Mouse (Mus musculus): ENCODE measurements around the gene Serpinb6a. TPM values are rescaled to one million over a fixed set of nuclear protein-coding genes. Genes with fewer than 3 reads are reported as not detected.
A peak's percentile ranks its signal among the peaks of the same experiment; 100 is the strongest.

Serpinb6a gene
- total and polyA plus RNA-seq, 3 experiments, result 4.4 to 22.5 (median 5.8) TPM

DNA sequence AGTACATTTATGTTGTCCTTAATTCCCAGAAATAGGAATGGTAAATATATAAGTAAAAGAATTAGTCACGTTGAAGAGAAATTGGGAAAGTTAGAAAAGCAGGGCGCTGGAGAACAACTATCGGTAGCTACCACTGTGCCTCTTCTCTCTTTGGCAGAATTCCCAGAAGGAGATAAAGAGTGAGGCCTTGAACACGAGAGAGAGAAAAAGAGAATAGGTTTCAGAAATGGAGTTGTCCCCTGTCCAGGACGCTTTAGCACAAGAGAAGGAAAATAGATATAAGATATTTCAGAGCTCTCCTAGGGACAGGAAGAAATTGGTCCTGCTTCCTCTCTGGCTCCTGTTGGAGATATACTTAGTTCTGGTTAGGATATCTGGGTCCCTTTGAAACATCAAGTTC lies 65.4 kb downstream of the Serpinb6a start:
- Histone ChIP-seq H3K79me2 (replicated peaks; ENCODE audit: control insufficient read depth, extremely low read depth, insufficient read depth, poor library complexity, severe bottlenecking) (no peaks in the 10 kb centered on the region), H3K27ac (ENCODE audit: insufficient read depth, low read depth) (no peak overlapping the region), H3K4me3 (replicated peaks in 1 of 3; ENCODE audit: low read depth in 2 of 3, low read length in 2 of 3, poor library complexity in 1 of 3) (no peak overlapping the region), H3K4me1 (ENCODE audit: control insufficient read depth in 1 of 2, insufficient read depth in 2 of 2) (no peaks in the 10 kb centered on the region), H3K9me3 (replicated peaks; ENCODE audit: low read length) (no peaks in the 10 kb centered on the region), H3K27me3 (replicated peaks) (no peaks in the 10 kb centered on the region), H3K4me2 (ENCODE audit: insufficient read depth, low read depth, poor library complexity, severe bottlenecking) (no peak overlapping the region), H3K36me3 (replicated peaks in 1 of 2; ENCODE audit: control insufficient read depth in 1 of 2, insufficient read depth in 1 of 2, low read length in 1 of 2) (no peaks in the 10 kb centered on the region), H3K9ac (ENCODE audit: insufficient read depth, low read depth) (no peak overlapping the region)
- no peak for TF ChIP-seq KAT2A (IDR thresholded peaks at IDR 0.05; ENCODE audit: insufficient replicate concordance, low read length)
- no peak for TF ChIP-seq E2F4 (IDR thresholded peaks at IDR 0.05; ENCODE audit: insufficient replicate concordance, low read depth, low read length)
- no peak for TF ChIP-seq PAX5 (IDR thresholded peaks at IDR 0.05; ENCODE audit: low read length)
- no peak for TF ChIP-seq USF2 (conservative IDR thresholded peaks at IDR 0.05; ENCODE audit: low read depth, low read length)
- no peak for TF ChIP-seq GABPA (IDR thresholded peaks at IDR 0.05; ENCODE audit: insufficient replicate concordance, low read depth, low read length)
- in situ Hi-C loops (cut with MboI; ENCODE audit: low pct_ligation_motif_present, low pct_unique_long_range_greater_than_20kb, low sequenced_read_pairs), result no loop called here
- no peak for DNase-seq (ENCODE audit: extremely low read depth)
- dilution Hi-C loops (cut with MboI; ENCODE audit: extremely low pct_ligation_motif_present, extremely low pct_unique_long_range_greater_than_20kb, low sequenced_read_pairs), result no loop called here

GRCm38 (mm10) chr13:33935465-33936181 lies 67.0 kb downstream of the Serpinb6a start:
- in situ Hi-C loops (cut with MboI; ENCODE audit: low pct_ligation_motif_present, low pct_unique_long_range_greater_than_20kb, low sequenced_read_pairs) (no loop called here), dilution Hi-C loops (cut with MboI; ENCODE audit: extremely low pct_ligation_motif_present, extremely low pct_unique_long_range_greater_than_20kb, low sequenced_read_pairs) (no loop called here)
- Histone ChIP-seq H3K9me3 (replicated peaks; ENCODE audit: low read length) (no peaks in the 10 kb centered on the region), H3K27me3 (replicated peaks) (no peaks in the 10 kb centered on the region), H3K79me2 (replicated peaks; ENCODE audit: control insufficient read depth, extremely low read depth, insufficient read depth, poor library complexity, severe bottlenecking) (no peaks in the 10 kb centered on the region), H3K4me2 (ENCODE audit: insufficient read depth, low read depth, poor library complexity, severe bottlenecking) (peak overlapping the region; percentile 42; the same call in 1 of the 2 replicates), H3K36me3 (replicated peaks in 1 of 2; ENCODE audit: control insufficient read depth in 1 of 2, insufficient read depth in 1 of 2, low read length in 1 of 2) (peaks cover 0 to under 1% of the 10 kb centered on the region in 2 experiments), H3K9ac (ENCODE audit: insufficient read depth, low read depth) (no peak overlapping the region; the same call in 1 of the 2 replicates), H3K4me3 (replicated peaks in 1 of 3; ENCODE audit: low read depth in 2 of 3, low read length in 2 of 3, poor library complexity in 1 of 3) (peak overlapping the region in 1 of 3 experiments; percentile 62), H3K27ac (ENCODE audit: insufficient read depth, low read depth) (no peak overlapping the region), H3K4me1 (ENCODE audit: control insufficient read depth in 1 of 2, insufficient read depth in 2 of 2) (no peaks in the 10 kb centered on the region)
- no peak for TF ChIP-seq SIN3A (IDR thresholded peaks at IDR 0.05; ENCODE audit: low read length)
- no peak for TF ChIP-seq BHLHE40 (IDR thresholded peaks at IDR 0.05; ENCODE audit: low read depth, low read length)
- TF ChIP-seq TBP (conservative IDR thresholded peaks at IDR 0.05; ENCODE audit: low read depth, low read length), result no peak
- TF ChIP-seq CHD1 (IDR thresholded peaks at IDR 0.05; ENCODE audit: low read depth, low read length), result no peak
- TF ChIP-seq USF1 (IDR thresholded peaks at IDR 0.05; ENCODE audit: low read depth, low read length), result no peak
- no peak for TF ChIP-seq RCOR1 (conservative IDR thresholded peaks at IDR 0.05; ENCODE audit: low read depth, low read length)
- TF ChIP-seq USF2 (conservative IDR thresholded peaks at IDR 0.05; ENCODE audit: low read depth, low read length), result no peak
- no peak for TF ChIP-seq ETS1 (conservative IDR thresholded peaks at IDR 0.05; ENCODE audit: low read depth, low read length)
- no peak for TF ChIP-seq EP300 (IDR thresholded peaks at IDR 0.05; ENCODE audit: low read length)
- TF ChIP-seq MAX (IDR thresholded peaks at IDR 0.05; ENCODE audit: low read length), result no peak
- TF ChIP-seq CTCF (conservative IDR thresholded peaks at IDR 0.05 in 1 of 2, IDR thresholded peaks at IDR 0.05 in 1 of 2; ENCODE audit: low read depth in 2 of 2, low read length in 2 of 2), result no peak
- no peak for TF ChIP-seq NELFE (IDR thresholded peaks at IDR 0.05; ENCODE audit: low read depth, low read length)
- TF ChIP-seq JUN (IDR thresholded peaks at IDR 0.05; ENCODE audit: insufficient read depth, low read depth, low read length), result no peak
- no peak for TF ChIP-seq TCF12 (IDR thresholded peaks at IDR 0.05; ENCODE audit: low read depth, low read length)
- no peak for TF ChIP-seq HCFC1 (IDR thresholded peaks at IDR 0.05; ENCODE audit: low read depth, low read length)
- no peak for TF ChIP-seq POLR2A (IDR thresholded peaks at IDR 0.05; ENCODE audit: low read depth, low read length)
- TF ChIP-seq GABPA (IDR thresholded peaks at IDR 0.05; ENCODE audit: insufficient replicate concordance, low read depth, low read length), result no peak
- DNase-seq (ENCODE audit: extremely low read depth), result no peak
